Mouse (Mus musculus) CD4-positive helper T cell, adult 2 months (primary cell): ENCODE data around the gene Vmn1r198.
"Not testable (repeated sequence)": the region's sequence is repeated elsewhere in the genome, so short reads cannot be mapped to it uniquely, and the experiment has no call there.

Source experiments
- DNase-seq: peaks from one replicate; pipeline ENCODE4 v3.0.0-alpha.2; 2012; ENCODE audit warnings: low read depth, missing footprints, low spot score

Gene Vmn1r198

GRCm38 (mm10) chr13:22350064-22350463 is at the start of gene Vmn1r198:
Vmn1r198 (plus strand) TSS chr13:22350364.
- DNase-seq = no peak

- DNase-seq = not testable (repeated sequence)
These were observed 42.1 kb upstream of the Vmn1r198 start for GRCm38 (mm10) chr13:22308075-22308474.

- DNase-seq = no peak
These were observed 34.8 kb upstream of the Vmn1r198 start for GRCm38 (mm10) chr13:22315361-22315760.

GRCm38 (mm10) chr13:22317366-22317765 is 32.8 kb upstream of the Vmn1r198 start:
- DNase-seq = no peak

- no peak for DNase-seq
These were observed 30.1 kb upstream of the Vmn1r198 start for GRCm38 (mm10) chr13:22320091-22320490.

GRCm38 (mm10) chr13:22324289-22324688 is 25.9 kb upstream of the Vmn1r198 start, which contains the start of gene Vmn1r197:
Vmn1r197 (plus strand) TSS chr13:22324589.
- no peak for DNase-seq

GRCm38 (mm10) chr13:22333269-22333668 is 16.9 kb upstream of the Vmn1r198 start:
- DNase-seq = no peak

GRCm38 (mm10) chr13:22335565-22335964 is 14.6 kb upstream of the Vmn1r198 start:
- no peak for DNase-seq

GRCm38 (mm10) chr13:22350813-22351212 is 649 bp downstream of the Vmn1r198 start:
- DNase-seq = no peak

GRCm38 (mm10) chr13:22379518-22379917 is 29.4 kb downstream of the Vmn1r198 start, which contains the start of gene Vmn1r199:
Vmn1r199 (plus strand) TSS chr13:22379818.
- no peak for DNase-seq

GRCm38 (mm10) chr13:22381128-22381527 is 31.0 kb downstream of the Vmn1r198 start:
- DNase-seq = not testable (repeated sequence)

GRCm38 (mm10) chr13:22383401-22383800 is 33.2 kb downstream of the Vmn1r198 start:
- no peak for DNase-seq

- no peak for DNase-seq
These were observed 36.9 kb downstream of the Vmn1r198 start for GRCm38 (mm10) chr13:22387050-22387449.

- DNase-seq = no peak
These were observed 39.9 kb downstream of the Vmn1r198 start, which contains the start of gene Vmn1r200 for GRCm38 (mm10) chr13:22390073-22390472. Vmn1r200 (plus strand) TSS chr13:22390373.

GRCm38 (mm10) chr13:22402978-22403377 is 52.8 kb downstream of the Vmn1r198 start:
- DNase-seq = no peak
